Mouse (Mus musculus) fat pad, adult 2 months (tissue): ENCODE measurements at regions not wholly inside any gene's neighbourhood (a gene's known extent, or its start where the extent isn't known, plus 50 kb on each side); places are given as distances from the start of the nearest gene placed in this dataset.

Experiments
- DNase-seq: peaks from one replicate; pipeline ENCODE4 v3.0.0-alpha.2; 2011; ENCODE audit warnings: low read depth, low spot score; ENCODE audit errors: extremely low read depth

GRCm38 (mm10) chr1:69212896-69213500 lies 105.1 kb upstream of the Erbb4 start:
- DNase-seq, result no peak

GRCm38 (mm10) chr1:69202745-69203144 lies 94.9 kb upstream of the Erbb4 start:
- DNase-seq, result no peak

GRCm38 (mm10) chr1:69165202-69165601 lies 57.3 kb upstream of the Erbb4 start:
- peak; percentile 23 for DNase-seq
